22 mouse cellular contexts compared by ENCODE assay signal in the genomic region with DNA sequence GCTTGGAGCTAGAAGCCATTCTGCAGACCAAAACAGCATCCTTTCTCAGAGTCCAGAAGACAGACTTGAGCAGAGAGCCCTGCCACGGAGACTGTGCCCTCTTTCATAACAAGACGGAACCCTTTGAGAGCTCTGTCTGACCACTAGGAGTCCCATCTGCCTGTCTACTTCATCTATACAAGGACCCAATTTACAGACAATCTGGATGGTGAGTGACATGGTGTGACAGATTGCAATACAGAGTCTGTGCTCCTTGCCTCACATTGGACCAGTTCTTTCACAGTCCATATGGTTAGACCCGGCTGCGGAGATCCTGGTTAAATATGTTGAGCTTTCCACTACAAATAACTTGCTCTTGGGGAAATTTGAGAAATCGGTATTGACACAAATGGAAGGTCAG.
DNase-seq lines count a peak whose midpoint lies in the region; ATAC-seq and TF ChIP-seq lines count a peak whose summit lies in the region.
"Had no signal": no experiment of that assay in that cellular context is flagged by ENCODE, and none has a peak within 500 bp of the region (broad histone marks: within the 10 kb centered on the region; RNA-seq: fewer than 3 reads in every experiment).

No protein-coding gene starts in this region.

- TF ChIP-seq POLR2A in heart, adult 2 months (IDR thresholded peaks at IDR 0.05; ENCODE audit: insufficient read depth, low read depth, low read length): no peak
- TF ChIP-seq POLR2A in brain, embryonic 14.5 days (IDR thresholded peaks at IDR 0.05; ENCODE audit: borderline replicate concordance, extremely low read depth, insufficient read depth, insufficient read length, poor library complexity, severe bottlenecking): no peak
- TF ChIP-seq POLR2A in thymus, adult 2 months (IDR thresholded peaks at IDR 0.05; ENCODE audit: control insufficient read depth, extremely low read depth, insufficient read depth, low read length, poor library complexity): no peak

- TF ChIP-seq EP300 in heart, adult 2 months (IDR thresholded peaks at IDR 0.05; ENCODE audit: insufficient read depth, low read depth, low read length): no peak

- no peak overlapping the region for H3K4me3 ChIP-seq in heart, embryonic 10.5 days
- no peak overlapping the region for H3K4me3 ChIP-seq in heart, adult 2 months
- no peak overlapping the region for H3K4me3 ChIP-seq in midbrain, postnatal 0 days (ENCODE audit: low read depth, low read length)
- no peak overlapping the region for H3K4me3 ChIP-seq in midbrain, embryonic 15.5 days
- no peak overlapping the region for H3K4me3 ChIP-seq in thymus, adult 2 months (ENCODE audit: control insufficient read depth, insufficient read depth, low read length)
- H3K4me3 ChIP-seq: embryonic facial prominence, embryonic 13.5 days; heart, embryonic 15.5 days; hindbrain, embryonic 12.5 days; limb, embryonic 10.5 days had no signal

- no peak overlapping the region for H3K4me2 ChIP-seq in midbrain, postnatal 0 days (ENCODE audit: low read depth, low read length, poor library complexity, severe bottlenecking)
- H3K4me2 ChIP-seq in midbrain, embryonic 15.5 days: no peak overlapping the region
- H3K4me2 ChIP-seq: embryonic facial prominence, embryonic 13.5 days; heart, embryonic 15.5 days; hindbrain, embryonic 12.5 days had no signal

- H3K4me1 ChIP-seq in heart, embryonic 10.5 days: no peaks in the 10 kb centered on the region
- no peaks in the 10 kb centered on the region for H3K4me1 ChIP-seq in heart, adult 2 months (ENCODE audit: control insufficient read depth, insufficient read depth, low read length)
- no peaks in the 10 kb centered on the region for H3K4me1 ChIP-seq in midbrain, postnatal 0 days (ENCODE audit: insufficient read depth, low read length)
- H3K4me1 ChIP-seq in midbrain, embryonic 15.5 days: no peaks in the 10 kb centered on the region
- H3K4me1 ChIP-seq in thymus, adult 2 months (replicated peaks; ENCODE audit: control insufficient read depth, insufficient read depth, low read length): no peaks in the 10 kb centered on the region
- H3K4me1 ChIP-seq: embryonic facial prominence, embryonic 13.5 days; heart, embryonic 15.5 days; hindbrain, embryonic 12.5 days; limb, embryonic 10.5 days had no signal

- H3K9me3 ChIP-seq in heart, embryonic 10.5 days: no peaks in the 10 kb centered on the region
- H3K9me3 ChIP-seq in midbrain, postnatal 0 days (ENCODE audit: low read length): no peaks in the 10 kb centered on the region
- no peaks in the 10 kb centered on the region for H3K9me3 ChIP-seq in midbrain, embryonic 15.5 days
- H3K9me3 ChIP-seq: embryonic facial prominence, embryonic 13.5 days; heart, embryonic 15.5 days; hindbrain, embryonic 12.5 days; limb, embryonic 10.5 days had no signal

- peak; percentile 30 for DNase-seq in heart, embryonic 10.5 days (ENCODE audit: low spot score)
- no peak for DNase-seq in heart, adult 2 months
- DNase-seq in midbrain, postnatal 0 days (ENCODE audit: low spot score): peak; percentile 12
- DNase-seq in brain, embryonic 14.5 days (ENCODE audit: low read depth): peak; percentile 84
- no peak for DNase-seq in thymus, adult 2 months
- no peak for DNase-seq in left cerebral cortex, postnatal 4 days
- DNase-seq: adrenal gland, postnatal 25 days; gastrocnemius, postnatal 14 days; heart, adult 18-20 months; kidney, postnatal 36 days; lung, adult 18-20 months; lung, postnatal 36 days; right cerebral cortex, postnatal 4 days; thymus, postnatal 14 days had no signal

- TF ChIP-seq CTCF in heart, adult 2 months (IDR thresholded peaks at IDR 0.05): no peak
- TF ChIP-seq CTCF in midbrain, postnatal 0 days (IDR thresholded peaks at IDR 0.05): no peak; the same call in 1 of the 2 replicates
- TF ChIP-seq CTCF in brain, embryonic 14.5 days (IDR thresholded peaks at IDR 0.05; ENCODE audit: borderline replicate concordance, extremely low read depth, insufficient read depth, insufficient read length): no peak
- no peak for TF ChIP-seq CTCF in thymus, adult 2 months (IDR thresholded peaks at IDR 0.05; ENCODE audit: borderline replicate concordance, control insufficient read depth, extremely low read depth, insufficient read depth, low read length, poor library complexity)

- H3K27me3 ChIP-seq in heart, embryonic 10.5 days (ENCODE audit: insufficient read depth, poor library complexity, severe bottlenecking): no peaks in the 10 kb centered on the region
- no peaks in the 10 kb centered on the region for H3K27me3 ChIP-seq in heart, adult 2 months (ENCODE audit: control insufficient read depth, insufficient read depth, low read length)
- H3K27me3 ChIP-seq in midbrain, postnatal 0 days (ENCODE audit: insufficient read depth, low read length): no peaks in the 10 kb centered on the region
- H3K27me3 ChIP-seq in midbrain, embryonic 15.5 days (replicated peaks): no peaks in the 10 kb centered on the region
- H3K27me3 ChIP-seq in thymus, adult 2 months (ENCODE audit: control insufficient read depth, insufficient read depth, low read length): no peaks in the 10 kb centered on the region
- H3K27me3 ChIP-seq: embryonic facial prominence, embryonic 13.5 days; heart, embryonic 15.5 days; hindbrain, embryonic 12.5 days had no signal

- H3K79me2 ChIP-seq in heart, adult 2 months (replicated peaks; ENCODE audit: control insufficient read depth, insufficient read depth, low read length): no peaks in the 10 kb centered on the region

- ATAC-seq in midbrain, postnatal 0 days (ENCODE audit: low FRiP score): no peak
- no peak for ATAC-seq in midbrain, embryonic 15.5 days (replicated peaks)
- ATAC-seq: inflammation-experienced regulatory T-cells, adult 6 months; midbrain, embryonic 16.5 days; Patski had no signal

- 82% methylated on average over 5 of the region's 5 CpGs for WGBS in heart, embryonic 10.5 days
- WGBS in heart, adult 2 months: 82% methylated on average over 5 of the region's 5 CpGs
- WGBS in midbrain, postnatal 0 days: 80% methylated on average over 5 of the region's 5 CpGs
- 76% methylated on average over 5 of the region's 5 CpGs for WGBS in midbrain, embryonic 15.5 days
- 86% methylated on average over 5 of the region's 5 CpGs for WGBS in thymus, adult 2 months

- H3K27ac ChIP-seq in heart, embryonic 10.5 days: no peak overlapping the region
- H3K27ac ChIP-seq in heart, adult 2 months: no peak overlapping the region
- no peak overlapping the region for H3K27ac ChIP-seq in midbrain, postnatal 0 days (ENCODE audit: low read depth, low read length)
- H3K27ac ChIP-seq in midbrain, embryonic 15.5 days: no peak overlapping the region
- no peak overlapping the region for H3K27ac ChIP-seq in thymus, adult 2 months (ENCODE audit: control insufficient read depth, insufficient read depth, low read length)
- H3K27ac ChIP-seq: embryonic facial prominence, embryonic 13.5 days; heart, embryonic 15.5 days; hindbrain, embryonic 12.5 days; limb, embryonic 10.5 days had no signal

- H3K9ac ChIP-seq in heart, adult 2 months (ENCODE audit: low read depth, low read length): no peak overlapping the region
- H3K9ac ChIP-seq in midbrain, postnatal 0 days (replicated peaks; ENCODE audit: low read length, poor library complexity, severe bottlenecking): no peak overlapping the region
- H3K9ac ChIP-seq in midbrain, embryonic 15.5 days: no peak overlapping the region
- H3K9ac ChIP-seq: embryonic facial prominence, embryonic 13.5 days; heart, embryonic 15.5 days; hindbrain, embryonic 12.5 days had no signal

- intact Hi-C loops in heart, adult 2 months (cut with DNase I): no loop called here
- intact Hi-C loops in left cerebral cortex, postnatal 4 days (cut with DNase I): no loop called here

- no peaks in the 10 kb centered on the region for H3K36me3 ChIP-seq in heart, embryonic 10.5 days
- H3K36me3 ChIP-seq in heart, adult 2 months (ENCODE audit: control insufficient read depth, insufficient read depth, low read length): no peaks in the 10 kb centered on the region
- H3K36me3 ChIP-seq in midbrain, postnatal 0 days (ENCODE audit: insufficient read depth, low read length): no peaks in the 10 kb centered on the region
- no peaks in the 10 kb centered on the region for H3K36me3 ChIP-seq in midbrain, embryonic 15.5 days (replicated peaks)
- H3K36me3 ChIP-seq in thymus, adult 2 months (ENCODE audit: control insufficient read depth, insufficient read depth, low read length): no peaks in the 10 kb centered on the region
- H3K36me3 ChIP-seq: embryonic facial prominence, embryonic 13.5 days; heart, embryonic 15.5 days; hindbrain, embryonic 12.5 days; limb, embryonic 10.5 days had no signal

Comparison
In these comparisons a context has a peak if more than half of its experiments do, and no peak if none do; other contexts are left out.
1. DNase-seq: peak in heart, embryonic 10.5 days (single experiment), midbrain, postnatal 0 days (single experiment) and brain, embryonic 14.5 days (single experiment); none in heart, adult 2 months (0 of 2), thymus, adult 2 months (single experiment) and left cerebral cortex, postnatal 4 days (single experiment).